Mouse (Mus musculus): ENCODE data around the gene Lrp6. TPM values are rescaled to one million over a fixed set of nuclear protein-coding genes. Genes with fewer than 3 reads are reported as not detected.

The Lrp6 gene
- polyA plus RNA-seq, 1 experiment from 2014 or later, result 10.1 TPM

DNA sequence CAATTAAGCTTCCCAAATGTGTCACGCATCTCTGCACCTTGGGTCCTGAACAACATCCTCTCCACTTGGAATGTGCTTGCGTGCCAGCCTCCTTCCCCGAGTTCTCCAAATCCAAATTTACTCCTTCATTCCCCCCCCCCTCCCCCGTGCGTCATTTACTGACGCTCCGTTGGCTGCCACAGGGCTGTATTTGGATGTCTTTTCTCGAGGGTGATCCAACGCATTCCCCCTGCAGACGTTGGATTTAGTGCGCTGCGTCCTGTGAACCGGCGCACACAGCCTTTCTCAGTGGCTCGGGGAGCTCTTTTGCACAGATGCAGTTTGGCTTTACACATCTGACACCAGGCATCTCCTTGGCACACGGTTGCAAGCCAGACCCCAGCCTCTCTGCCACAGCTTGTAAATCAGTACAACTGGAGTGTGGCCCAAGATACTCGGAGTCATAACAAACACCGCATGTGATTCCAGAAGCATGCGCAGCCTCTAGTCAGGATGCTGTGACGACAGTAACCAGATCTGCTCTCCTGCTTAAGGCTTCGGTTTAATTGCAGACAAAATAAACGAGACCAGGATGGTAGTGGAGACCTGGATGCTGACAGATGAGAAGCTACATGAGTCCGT is 127.3 kb downstream of the Lrp6 start:
- no peak for TF ChIP-seq EP300 (IDR thresholded peaks at IDR 0.05; ENCODE audit: low read depth)
- no peak for TF ChIP-seq CTCF (IDR thresholded peaks at IDR 0.05; ENCODE audit: low read depth)
- Histone ChIP-seq H3K4me1 (ENCODE audit: insufficient read depth) (peaks cover 3% of the 10 kb centered on the region), H3K9me3 (ENCODE audit: low read length) (no peaks in the 10 kb centered on the region), H3K4me3 (ENCODE audit: low read depth, low read length) (no peak overlapping the region), H3K27ac (ENCODE audit: low read depth) (no peak overlapping the region), H3K4me2 (ENCODE audit: low read depth, low read length) (no peak overlapping the region), H3K36me3 (replicated peaks; ENCODE audit: insufficient read depth, low read length) (no peaks in the 10 kb centered on the region), H3K27me3 (ENCODE audit: insufficient read depth, low read length) (no peaks in the 10 kb centered on the region), H3K9ac (replicated peaks) (no peak overlapping the region)
- 60% methylated on average over 23 of the region's 23 CpGs for WGBS (ENCODE audit: insufficient replicate concordance)
- no peak for ATAC-seq
- no peak for DNase-seq

DNA sequence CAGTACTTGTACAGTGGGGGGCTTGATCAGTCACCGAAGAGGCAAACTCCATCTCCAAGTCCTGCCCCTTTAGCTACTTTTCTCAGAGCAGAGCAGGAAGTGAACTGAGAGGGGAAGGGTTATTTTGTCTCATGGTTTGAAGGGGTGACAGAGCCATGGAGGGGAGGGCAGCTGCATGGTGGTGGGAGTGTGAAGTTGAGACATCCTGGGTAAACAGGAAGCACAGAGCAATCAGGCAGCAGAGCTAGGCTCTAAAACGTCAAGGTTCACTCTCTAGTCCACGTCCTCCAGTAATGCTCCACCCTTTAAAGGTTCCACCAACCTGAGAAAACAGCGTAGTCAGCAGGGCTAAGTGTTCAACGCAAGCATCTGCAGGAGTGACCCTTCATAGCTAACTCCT is 129.8 kb downstream of the Lrp6 start:
- Histone ChIP-seq H3K4me2 (ENCODE audit: low read depth, low read length) (no peak overlapping the region), H3K9ac (replicated peaks) (no peak overlapping the region), H3K36me3 (replicated peaks; ENCODE audit: insufficient read depth, low read length) (no peaks in the 10 kb centered on the region), H3K27me3 (ENCODE audit: insufficient read depth, low read length) (no peaks in the 10 kb centered on the region), H3K27ac (ENCODE audit: low read depth) (no peak overlapping the region), H3K4me1 (ENCODE audit: insufficient read depth) (peaks cover 3% of the 10 kb centered on the region), H3K9me3 (ENCODE audit: low read length) (no peaks in the 10 kb centered on the region), H3K4me3 (ENCODE audit: low read depth, low read length) (no peak overlapping the region)
- ATAC-seq (no peak), DNase-seq (no peak)
- TF ChIP-seq CTCF (IDR thresholded peaks at IDR 0.05; ENCODE audit: low read depth) (no peak), EP300 (IDR thresholded peaks at IDR 0.05; ENCODE audit: low read depth) (no peak)
- whole genome bisulfite sequencing (ENCODE audit: insufficient replicate concordance), result 56% methylated on average over 5 of the region's 5 CpGs

DNA sequence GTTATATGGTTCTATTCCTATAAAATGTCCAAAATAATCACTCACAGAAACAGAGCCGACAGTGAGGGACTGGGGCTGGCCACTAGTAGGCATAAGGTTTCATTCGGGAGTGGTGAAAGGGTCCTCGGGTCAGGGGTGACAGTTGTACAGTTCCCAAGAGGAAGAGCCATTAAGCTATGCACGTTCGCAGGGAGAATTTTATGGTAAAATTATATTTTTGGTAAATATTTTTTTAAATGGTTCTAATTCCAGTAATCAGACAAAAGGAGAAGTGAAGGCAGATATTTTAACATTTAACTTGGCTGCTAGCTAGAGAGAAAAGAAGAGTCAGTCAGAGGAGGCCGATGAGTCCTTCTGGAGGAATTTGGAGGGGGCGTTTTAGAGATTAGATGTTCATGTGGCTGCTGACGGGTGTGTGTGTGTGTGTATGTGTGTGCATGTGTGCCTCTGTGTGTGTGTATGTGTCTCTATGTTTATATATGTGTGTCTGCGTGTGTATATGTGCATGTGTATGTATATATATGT is 131.8 kb downstream of the Lrp6 start:
- 74% methylated on average over 9 of the region's 9 CpGs for WGBS (ENCODE audit: insufficient replicate concordance)

DNA sequence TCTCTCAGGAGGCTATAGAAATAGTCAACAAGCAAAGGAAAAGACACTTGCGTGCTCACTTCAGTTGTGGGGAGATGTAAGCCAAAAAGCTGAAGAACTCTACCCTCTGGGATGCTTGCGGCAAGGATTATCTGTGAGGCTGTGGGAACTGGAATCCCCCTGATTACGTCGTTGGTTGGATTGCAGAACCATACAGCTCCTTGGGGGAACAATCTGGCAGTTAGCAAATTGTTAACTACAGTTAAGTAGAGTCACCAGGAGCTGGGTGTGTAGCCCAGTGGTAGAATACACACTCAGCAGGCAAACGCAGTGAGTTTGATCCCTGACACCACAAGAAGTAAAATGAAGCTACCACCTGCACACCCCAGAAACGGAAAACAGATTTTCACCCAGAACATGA is 132.7 kb downstream of the Lrp6 start:
- Histone ChIP-seq H3K36me3 (replicated peaks; ENCODE audit: insufficient read depth, low read length) (no peaks in the 10 kb centered on the region), H3K4me1 (ENCODE audit: insufficient read depth) (peaks cover 3% of the 10 kb centered on the region), H3K4me3 (ENCODE audit: low read depth, low read length) (no peak overlapping the region), H3K27me3 (ENCODE audit: insufficient read depth, low read length) (no peaks in the 10 kb centered on the region), H3K9ac (replicated peaks) (no peak overlapping the region), H3K27ac (ENCODE audit: low read depth) (no peak overlapping the region), H3K4me2 (ENCODE audit: low read depth, low read length) (no peak overlapping the region), H3K9me3 (ENCODE audit: low read length) (no peaks in the 10 kb centered on the region)
- 73% methylated on average over 6 of the region's 6 CpGs for WGBS (ENCODE audit: insufficient replicate concordance)
- ATAC-seq (no peak), DNase-seq (no peak)
- TF ChIP-seq EP300 (IDR thresholded peaks at IDR 0.05; ENCODE audit: low read depth) (no peak), CTCF (IDR thresholded peaks at IDR 0.05; ENCODE audit: low read depth) (no peak)

More for the DNA sequence above, 131.8 kb downstream of the Lrp6 start:
- no peak for DNase-seq
- H3K4me1 ChIP-seq (ENCODE audit: insufficient read depth), result peaks cover 3% of the 10 kb centered on the region
- TF ChIP-seq CTCF (IDR thresholded peaks at IDR 0.05; ENCODE audit: low read depth) (no peak), EP300 (IDR thresholded peaks at IDR 0.05; ENCODE audit: low read depth) (no peak)
- no peaks in the 10 kb centered on the region for H3K36me3 ChIP-seq (replicated peaks; ENCODE audit: insufficient read depth, low read length)
- no peak overlapping the region for H3K9ac ChIP-seq (replicated peaks)
- no peak for ATAC-seq
- H3K4me2 ChIP-seq (ENCODE audit: low read depth, low read length), result no peak overlapping the region
- no peak overlapping the region for H3K27ac ChIP-seq (ENCODE audit: low read depth)
- no peaks in the 10 kb centered on the region for H3K9me3 ChIP-seq (ENCODE audit: low read length)
- H3K4me3 ChIP-seq (ENCODE audit: low read depth, low read length), result no peak overlapping the region
- H3K27me3 ChIP-seq (ENCODE audit: insufficient read depth, low read length), result no peaks in the 10 kb centered on the region

DNA sequence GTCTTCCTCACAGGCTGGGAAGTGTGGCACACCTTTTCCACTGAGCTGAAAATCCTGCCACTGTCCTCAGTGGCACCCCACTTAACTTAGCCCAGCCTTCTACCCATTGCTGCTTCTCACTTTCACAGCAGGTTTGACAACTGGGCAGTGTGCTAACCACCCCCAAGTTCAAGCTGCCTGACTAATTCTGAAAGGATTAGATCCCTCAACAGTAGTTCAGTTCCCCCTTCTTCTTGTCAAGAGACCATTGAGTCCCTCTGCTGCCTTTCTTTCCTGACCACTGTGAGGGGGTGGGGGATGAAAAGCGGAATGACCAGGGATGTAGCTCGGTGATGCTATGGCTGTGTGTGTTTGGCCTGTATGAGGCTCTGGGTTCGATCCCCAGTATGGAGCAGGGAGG is 133.5 kb downstream of the Lrp6 start:
- Histone ChIP-seq H3K9ac (replicated peaks) (no peak overlapping the region), H3K27me3 (ENCODE audit: insufficient read depth, low read length) (no peaks in the 10 kb centered on the region), H3K36me3 (replicated peaks; ENCODE audit: insufficient read depth, low read length) (no peaks in the 10 kb centered on the region), H3K4me1 (ENCODE audit: insufficient read depth) (peaks cover 3% of the 10 kb centered on the region), H3K4me3 (ENCODE audit: low read depth, low read length) (no peak overlapping the region), H3K4me2 (ENCODE audit: low read depth, low read length) (no peak overlapping the region), H3K9me3 (ENCODE audit: low read length) (no peaks in the 10 kb centered on the region), H3K27ac (ENCODE audit: low read depth) (no peak overlapping the region)
- DNase-seq, result no peak
- 78% methylated on average over 3 of the region's 3 CpGs for WGBS (ENCODE audit: insufficient replicate concordance)
- TF ChIP-seq EP300 (IDR thresholded peaks at IDR 0.05; ENCODE audit: low read depth), result no peak
- no peak for TF ChIP-seq CTCF (IDR thresholded peaks at IDR 0.05; ENCODE audit: low read depth)
- no peak for ATAC-seq

DNA sequence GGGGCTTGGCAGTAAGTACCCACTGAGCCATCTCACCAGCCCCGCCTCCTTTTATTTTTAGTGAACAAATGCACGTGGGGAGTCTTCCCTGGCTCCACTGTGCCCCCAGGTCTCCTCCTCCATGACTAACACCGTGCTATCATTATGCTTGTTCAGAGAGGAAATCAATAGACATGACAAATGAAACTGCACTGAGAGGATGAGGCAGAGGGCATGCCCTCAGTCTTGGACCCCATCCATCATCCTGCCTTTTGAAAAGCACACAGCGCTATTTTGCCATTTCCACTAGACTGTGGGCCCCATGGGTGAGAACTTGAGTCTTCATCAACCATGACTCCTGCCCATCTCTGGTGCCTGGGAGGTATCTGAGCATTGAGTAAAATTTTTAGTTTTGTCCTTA is 135.2 kb downstream of the Lrp6 start:
- no peaks in the 10 kb centered on the region for H3K9me3 ChIP-seq (ENCODE audit: low read length)
- H3K4me1 ChIP-seq (ENCODE audit: insufficient read depth), result no peaks in the 10 kb centered on the region
- H3K36me3 ChIP-seq (replicated peaks; ENCODE audit: insufficient read depth, low read length), result no peaks in the 10 kb centered on the region
- H3K4me2 ChIP-seq (ENCODE audit: low read depth, low read length), result no peak overlapping the region
- H3K27me3 ChIP-seq (ENCODE audit: insufficient read depth, low read length), result no peaks in the 10 kb centered on the region
- no peak overlapping the region for H3K4me3 ChIP-seq (ENCODE audit: low read depth, low read length)
- DNase-seq (peak; percentile 31), ATAC-seq (peak; percentile 86)
- no peak overlapping the region for H3K27ac ChIP-seq (ENCODE audit: low read depth)
- WGBS (ENCODE audit: insufficient replicate concordance), result 53% methylated on average over 4 of the region's 4 CpGs
- H3K9ac ChIP-seq (replicated peaks), result no peak overlapping the region
- TF ChIP-seq EP300 (IDR thresholded peaks at IDR 0.05; ENCODE audit: low read depth) (no peak), CTCF (IDR thresholded peaks at IDR 0.05; ENCODE audit: low read depth) (no peak)
